Mouse (Mus musculus): ENCODE data around the gene Hbs1l. TPM values are rescaled to one million over a fixed set of nuclear protein-coding genes. Genes with fewer than 3 reads are reported as not detected.

The Hbs1l gene
- 10 to 100 TPM; 60.2 to 63.2 TPM for total RNA-seq (2021)
- long read RNA-seq, experiment 1, transcript Hbs1l-209 (18 exons, 2,733 nt), result major isoform, 83 of 110 reads
- long read RNA-seq, experiment 1, partial matches to known transcripts, result 4 of 110 reads
- long read RNA-seq, experiment 1, other reads (novel, unspliced or antisense), result 17 of 110 reads
- long read RNA-seq, experiment 2, transcript Hbs1l-209 (18 exons, 2,733 nt), result major isoform, 70 of 90 reads
- long read RNA-seq, experiment 2, partial matches to known transcripts, result 5 of 90 reads
- long read RNA-seq, experiment 2, other reads (novel, unspliced or antisense), result 12 of 90 reads

DNA sequence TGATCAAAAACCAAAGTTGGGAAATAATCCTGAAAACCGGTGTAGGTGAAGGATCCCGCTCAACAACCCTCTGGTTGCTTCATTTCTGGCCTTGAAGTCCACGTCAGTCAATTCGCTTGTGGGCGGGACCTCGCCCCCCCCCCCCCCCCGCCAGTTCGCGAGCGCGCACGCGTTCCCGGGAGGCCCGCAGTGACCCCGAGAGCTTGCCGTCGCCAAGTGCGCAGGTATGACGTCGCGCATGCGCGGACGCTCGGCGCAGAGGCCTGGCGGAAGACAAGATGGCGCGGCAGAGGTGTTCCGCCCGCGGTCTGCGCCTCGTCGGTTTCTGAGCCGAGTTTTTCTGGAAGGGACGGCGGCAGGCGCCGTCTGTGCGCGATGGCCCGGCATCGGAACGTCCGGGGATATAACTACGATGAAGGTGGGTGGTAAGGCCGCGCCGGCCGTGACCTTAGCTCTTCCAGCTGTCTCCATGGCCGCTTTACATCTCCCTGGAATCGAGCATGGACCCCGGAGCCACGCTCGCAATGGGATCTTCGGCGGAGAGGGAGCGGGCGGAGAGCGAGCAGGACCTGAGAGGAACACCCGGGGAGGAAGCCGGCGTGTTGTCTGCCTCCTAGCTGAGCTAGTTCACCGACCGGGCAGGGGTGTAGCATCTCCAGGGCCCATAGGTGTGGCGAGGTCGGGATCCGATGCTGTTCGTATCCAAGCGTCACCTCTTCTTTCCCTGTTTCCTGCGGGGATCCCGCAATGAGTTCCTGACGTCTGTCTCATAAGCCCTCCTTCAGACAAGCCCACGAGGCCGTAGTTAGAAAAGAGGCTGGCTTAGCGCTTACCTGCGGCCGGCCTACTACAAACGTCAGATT lies at the start of gene Hbs1l:
TSS of gene Hbs1l (plus strand) at position 221 of the 863 bp plus-strand sequence.
- DNase-seq (ENCODE audit: low spot score in 2 of 2), result peak; percentile 91 to 92

GRCm38 (mm10) chr10:21248556-21248955 lies 47.2 kb upstream of the Hbs1l start:
- no peak for DNase-seq (ENCODE audit: low spot score in 2 of 2)

- DNase-seq (ENCODE audit: low spot score in 2 of 2), result peak; percentile 28 to 42
Measured at GRCm38 (mm10) chr10:21251881-21252534, 43.8 kb upstream of the Hbs1l start.

DNA sequence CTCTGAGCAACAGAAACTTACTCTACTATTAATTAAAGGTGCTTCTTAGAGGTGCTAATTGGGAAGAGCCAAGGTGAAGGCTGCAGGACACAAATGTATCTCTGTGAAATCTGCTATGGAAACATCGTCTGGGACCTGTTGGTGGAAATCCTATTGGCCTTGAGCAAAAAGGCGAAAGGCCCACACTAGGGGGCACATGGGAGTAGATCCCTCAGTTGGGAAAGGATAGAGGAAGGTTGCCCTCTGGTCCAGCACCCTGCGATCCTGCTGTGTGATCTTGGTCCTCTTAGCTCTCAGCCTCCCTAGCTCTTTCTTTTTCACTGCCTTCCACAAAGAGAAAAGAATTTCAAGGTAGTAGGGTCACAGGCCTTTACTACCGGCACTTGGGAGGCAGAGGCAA lies 43.0 kb upstream of the Hbs1l start:
- no peak for DNase-seq (ENCODE audit: low spot score in 2 of 2)

- DNase-seq (ENCODE audit: low spot score in 2 of 2), result no peak
Measured at GRCm38 (mm10) chr10:21254266-21255140, 41.3 kb upstream of the Hbs1l start.

GRCm38 (mm10) chr10:21257244-21257643 lies 38.5 kb upstream of the Hbs1l start:
- no peak for DNase-seq (ENCODE audit: low spot score in 2 of 2)

- no peak for DNase-seq (ENCODE audit: low spot score in 2 of 2)
Measured at GRCm38 (mm10) chr10:21259649-21260048, 36.1 kb upstream of the Hbs1l start.

GRCm38 (mm10) chr10:21265188-21265587 lies 30.6 kb upstream of the Hbs1l start:
- DNase-seq (ENCODE audit: low spot score in 2 of 2), result no peak

DNA sequence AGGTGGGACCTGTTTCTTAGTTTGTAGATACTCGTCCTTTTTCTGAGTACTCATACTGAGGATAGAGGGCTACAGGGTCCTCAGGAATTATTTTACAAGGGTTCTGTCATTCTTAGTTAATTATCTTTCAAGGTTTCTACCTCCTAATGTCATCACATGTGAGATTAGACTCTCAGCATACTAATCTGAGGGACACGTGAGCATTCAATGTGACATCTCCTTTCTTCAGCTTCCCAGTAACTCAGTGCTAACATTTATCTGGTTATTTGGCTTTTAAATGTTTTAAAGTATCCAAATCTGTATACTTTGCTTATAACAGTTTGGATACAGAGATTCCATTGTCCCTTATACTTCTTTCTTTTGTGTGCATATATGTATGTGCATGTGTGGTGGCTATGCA lies 28.3 kb upstream of the Hbs1l start:
- DNase-seq (ENCODE audit: low spot score in 2 of 2), result no peak

DNA sequence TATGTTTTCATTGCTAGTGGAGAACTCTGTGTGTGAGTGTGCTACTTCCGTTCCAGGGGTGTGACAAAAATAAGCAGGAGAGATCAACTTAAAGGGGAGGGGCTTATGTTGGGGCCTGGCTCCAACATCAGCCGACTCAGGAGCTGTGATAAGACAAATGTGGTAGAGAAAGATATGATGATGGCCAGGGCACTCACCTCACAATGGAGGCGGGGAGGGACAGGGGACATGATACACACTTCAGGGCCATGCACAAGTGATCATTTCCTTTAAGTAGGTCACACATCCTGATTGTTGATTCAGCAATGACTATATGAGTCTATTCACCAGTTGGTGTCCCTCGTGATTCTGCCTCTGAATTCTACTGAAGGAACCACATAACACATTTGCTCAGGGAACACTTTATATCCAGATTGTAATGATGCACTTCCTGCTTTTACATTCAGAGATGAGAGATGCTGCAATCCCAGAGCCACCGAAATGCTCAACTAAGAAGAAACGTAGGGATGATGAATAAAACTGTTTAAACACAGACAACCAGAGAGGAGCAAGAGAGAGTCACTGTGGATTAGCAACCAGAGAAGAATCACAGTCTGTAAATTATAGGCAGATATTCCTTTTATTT lies 26.9 kb upstream of the Hbs1l start:
- DNase-seq (ENCODE audit: low spot score in 2 of 2), result no peak

DNA sequence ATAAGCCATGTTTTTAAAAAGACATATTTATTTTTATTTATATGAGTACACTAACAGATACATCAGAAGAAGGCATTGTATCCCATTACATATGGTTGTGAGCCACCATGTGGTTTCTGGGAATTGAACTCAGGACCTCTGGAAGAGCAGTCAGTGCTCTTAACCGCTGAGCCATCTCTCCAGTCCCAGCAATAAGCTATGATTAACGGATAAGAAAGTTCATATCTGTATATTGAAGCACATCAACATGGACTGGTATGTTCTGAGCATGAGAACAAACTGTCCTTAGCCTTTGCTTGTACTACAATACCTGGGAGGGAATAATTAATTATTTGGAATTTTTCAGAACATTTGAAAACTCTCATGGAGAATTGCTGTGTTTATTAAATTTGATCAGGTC lies 25.9 kb upstream of the Hbs1l start:
- no peak for DNase-seq (ENCODE audit: low spot score in 2 of 2)

- DNase-seq (ENCODE audit: low spot score in 2 of 2), result no peak
Measured at GRCm38 (mm10) chr10:21270905-21271304, 24.9 kb upstream of the Hbs1l start.

DNA sequence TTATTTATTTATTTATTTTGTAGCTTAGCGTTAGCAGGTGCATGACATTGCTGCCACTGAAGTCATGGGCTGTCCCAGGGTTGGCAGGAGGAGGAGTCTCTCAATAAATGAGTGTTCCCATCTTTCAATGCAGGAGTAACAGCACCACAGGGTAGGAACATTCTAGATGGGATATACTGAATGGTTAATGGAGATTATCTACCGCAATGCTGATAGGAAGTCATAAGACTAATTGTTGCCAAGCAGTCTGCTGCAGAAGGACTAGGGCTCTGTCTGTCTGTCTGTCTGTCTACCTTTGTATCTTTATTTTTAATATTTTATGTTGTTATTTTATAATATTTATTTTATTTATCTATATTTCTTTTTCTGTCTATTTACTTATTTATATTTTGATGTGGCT lies 24.5 kb upstream of the Hbs1l start:
- DNase-seq (ENCODE audit: low spot score in 2 of 2), result no peak

DNA sequence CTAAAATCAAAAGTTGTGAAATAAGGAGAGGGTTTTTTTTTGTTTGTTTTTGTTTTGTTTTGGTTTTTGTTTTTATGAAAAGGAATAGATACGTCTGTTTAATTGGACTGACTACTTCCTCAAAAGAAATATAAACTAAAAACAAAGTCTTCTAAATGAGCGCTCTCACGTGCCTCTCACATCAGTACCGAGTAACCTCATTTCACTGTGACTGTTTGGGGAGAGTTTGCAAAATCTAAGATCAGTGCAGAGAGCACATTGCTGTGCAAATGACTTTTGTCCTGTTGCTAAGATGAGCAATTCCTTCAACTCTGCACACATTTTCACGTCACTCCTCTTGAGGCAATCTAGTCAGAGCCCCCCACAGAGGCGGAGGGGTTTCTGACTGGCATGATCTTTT lies 24.0 kb upstream of the Hbs1l start:
- DNase-seq (ENCODE audit: low spot score in 2 of 2), result no peak

- DNase-seq (ENCODE audit: low spot score in 2 of 2), result no peak
Measured at GRCm38 (mm10) chr10:21287243-21288127, 8.3 kb upstream of the Hbs1l start.

DNA sequence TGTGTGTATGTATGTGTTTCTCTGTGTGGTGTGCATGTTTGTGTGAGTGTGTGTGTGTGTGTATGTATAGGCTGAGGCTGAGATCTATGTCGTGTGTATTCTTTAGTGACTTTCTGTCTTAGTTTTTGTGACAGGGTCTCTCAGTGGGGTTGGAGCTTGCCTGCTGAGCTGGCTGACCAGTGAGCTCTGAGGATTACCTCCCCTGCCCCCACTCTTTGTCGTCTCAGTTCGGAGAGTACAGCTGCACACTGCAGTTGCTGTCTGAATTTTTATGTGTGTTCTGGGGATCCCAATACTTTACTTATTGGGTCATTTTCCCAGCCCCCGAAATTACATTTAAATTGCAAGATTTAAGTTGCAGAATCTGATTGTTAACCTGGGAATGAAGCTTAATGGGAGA lies 4.6 kb upstream of the Hbs1l start:
- no peak for DNase-seq (ENCODE audit: low spot score in 2 of 2)

DNA sequence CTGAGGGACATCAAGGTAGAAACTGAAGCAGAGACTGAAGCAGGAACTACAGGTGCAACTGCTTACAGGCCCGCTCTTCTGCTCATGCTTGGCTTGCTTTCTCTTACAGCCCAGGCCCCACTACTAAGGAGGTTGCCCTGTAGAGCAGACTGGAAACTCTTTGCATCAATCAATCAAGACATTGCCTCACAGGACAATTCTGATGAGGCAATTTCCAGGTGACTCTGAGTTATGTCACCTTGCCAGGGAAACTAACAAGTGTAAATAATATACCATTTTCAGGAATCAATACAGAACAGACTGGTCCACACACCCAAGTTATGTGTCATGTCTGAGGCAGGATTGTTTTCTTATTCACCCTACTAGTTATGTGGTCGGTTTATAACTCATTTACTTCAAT lies 1.6 kb upstream of the Hbs1l start:
- no peak for DNase-seq (ENCODE audit: low spot score in 2 of 2)

DNA sequence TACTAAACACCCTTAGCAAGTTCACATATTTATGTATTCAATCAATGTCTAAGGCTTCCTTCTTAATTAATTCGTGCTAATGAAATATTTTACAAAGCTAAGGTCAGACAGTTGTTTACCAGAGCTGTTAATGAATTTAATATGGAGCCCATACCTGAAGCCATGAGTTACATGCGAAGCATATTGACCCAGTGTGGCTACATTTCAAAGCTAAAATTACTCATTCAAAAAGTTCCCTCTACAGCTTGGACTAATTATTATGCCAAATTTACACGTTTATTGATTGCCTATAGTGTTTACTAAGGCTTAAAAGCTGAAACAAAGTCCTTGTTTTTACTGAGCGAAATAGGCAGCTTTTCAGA lies 401 bp upstream of the Hbs1l start:
- no peak for DNase-seq (ENCODE audit: low spot score in 2 of 2)

GRCm38 (mm10) chr10:21298972-21299371 lies 3.2 kb downstream of the Hbs1l start:
- DNase-seq (ENCODE audit: low spot score in 2 of 2), result no peak

DNA sequence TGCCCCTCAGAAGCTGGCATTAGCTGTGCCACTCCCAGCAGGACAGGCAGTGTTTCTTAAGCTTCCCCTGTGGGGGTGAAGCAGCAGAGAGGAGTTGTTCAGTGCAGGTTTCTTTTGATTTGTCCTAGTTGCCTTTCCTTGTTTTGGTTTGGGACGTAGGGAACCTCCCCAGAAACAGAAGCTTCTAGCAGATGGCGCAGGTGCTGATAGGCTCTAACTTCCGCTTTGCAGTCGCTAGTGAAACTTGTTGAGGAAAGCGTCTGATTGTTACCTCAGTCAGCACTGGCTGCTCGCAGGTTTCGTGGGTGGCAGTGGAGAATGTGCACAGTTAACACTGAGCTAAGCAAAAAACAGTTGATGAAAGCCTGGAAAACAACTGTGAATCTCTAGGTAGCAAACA lies 6.0 kb downstream of the Hbs1l start:
- DNase-seq (ENCODE audit: low spot score in 2 of 2), result no peak

Data from left cerebral cortex, adult 18-20 months (tissue).